13 mouse cellular contexts compared by ENCODE assay signal in genomic region chr1:165121096-165121495, GRCm38 (mm10). TPM values are rescaled to one million over a fixed set of nuclear protein-coding genes. Genes with fewer than 3 reads are reported as not detected.
"Had no signal": no experiment of that assay in that cellular context is flagged by ENCODE, and none has a peak within 500 bp of the region (broad histone marks: within the 10 kb centered on the region; RNA-seq: fewer than 3 reads in every experiment).

No protein-coding gene starts in this region.

- H3K36me3 ChIP-seq: limb, embryonic 12.5 days; limb, embryonic 15.5 days; liver, embryonic 13.5 days had no signal

- H3K27ac ChIP-seq: limb, embryonic 12.5 days; limb, embryonic 15.5 days; liver, embryonic 13.5 days had no signal

- H3K9me3 ChIP-seq: limb, embryonic 12.5 days; limb, embryonic 15.5 days; liver, embryonic 13.5 days had no signal

- H3K4me3 ChIP-seq: limb, embryonic 12.5 days; limb, embryonic 15.5 days; liver, embryonic 13.5 days had no signal

- H3K4me1 ChIP-seq: limb, embryonic 12.5 days; liver, embryonic 13.5 days had no signal

- H3K4me2 ChIP-seq: limb, embryonic 12.5 days; limb, embryonic 15.5 days; midbrain, embryonic 11.5 days had no signal

- H3K9ac ChIP-seq: limb, embryonic 12.5 days; limb, embryonic 15.5 days; liver, embryonic 13.5 days had no signal

RNA-seq across cellular contexts. Expression of gene Tbx19, which starts 39.5 kb away (rescaled TPM):
- polyA plus RNA-seq: inflammation-experienced regulatory T-cells, adult 6 months; intestine, embryonic 16.5 days; large intestine, adult 2 months; limb, embryonic 12.5 days; limb, embryonic 15.5 days; liver, embryonic 16.5 days; midbrain, embryonic 11.5 days; midbrain, embryonic 14.5 days; neural tube, embryonic 11.5 days; neural tube, embryonic 14.5 days; stomach, embryonic 16.5 days; urinary bladder, adult 2 months had no signal
